Mouse (Mus musculus) midbrain, embryonic 14.5 days (tissue): ENCODE measurements around the gene Lrsam1. TPM values are rescaled to one million over a fixed set of nuclear protein-coding genes. Genes with fewer than 3 reads are reported as not detected.

Experiments
- ATAC-seq: fragments of 200-750 bp; cut with Nextera tagmentation; 2 replicates; pipeline ENCODE4 v1.8.0; 2017; ENCODE audit warnings: moderate number of reproducible peaks, moderate library complexity; ENCODE audit not compliant: low FRiP score, low TSS enrichment
- DNase-seq: peaks from one replicate; pipeline ENCODE4 v3.0.0-alpha.2; 2015
- H3K27ac ChIP-seq: fragments of 300-500 bp; sonication (generic); replicated peaks from 2 replicates; pipeline ENCODE4 v1.5.1; 2014; ENCODE audit warnings: mild to moderate bottlenecking, low read depth, low read length, moderate library complexity
- H3K27me3 ChIP-seq: fragments of 300-500 bp; sonication (generic); 2 replicates; pipeline ENCODE4 v1.6.1; 2014; ENCODE audit warnings: low read length, control low read depth, mixed read lengths; ENCODE audit not compliant: control insufficient read depth, insufficient read depth
- H3K36me3 ChIP-seq: fragments of 300-500 bp; sonication (generic); 2 replicates; pipeline ENCODE4 v1.6.1; 2014; ENCODE audit warnings: low read length, control low read depth; ENCODE audit not compliant: control insufficient read depth, insufficient read depth
- H3K4me1 ChIP-seq: fragments of 300-500 bp; sonication (generic); 2 replicates; pipeline ENCODE4 v1.6.1; 2014; ENCODE audit warnings: mild to moderate bottlenecking, antibody characterized with exemption, low read length, control low read depth; ENCODE audit not compliant: control insufficient read depth, insufficient read depth
- H3K4me2 ChIP-seq: fragments of 300-500 bp; sonication (generic); 2 replicates; pipeline ENCODE4 v1.6.1; 2014; ENCODE audit warnings: mild to moderate bottlenecking, low read length, moderate library complexity
- H3K4me3 ChIP-seq: fragments of 300-500 bp; sonication (generic); replicated peaks from 2 replicates; pipeline ENCODE4 v1.5.1; 2014; ENCODE audit warnings: low read depth, low read length
- H3K9ac ChIP-seq: fragments of 300-500 bp; sonication (generic); replicated peaks from 2 replicates; pipeline ENCODE4 v1.6.1; 2014; ENCODE audit warnings: mild to moderate bottlenecking, low read length, moderate library complexity
- H3K9me3 ChIP-seq: fragments of 300-500 bp; sonication (generic); 2 replicates; pipeline ENCODE4 v1.6.1; 2016; ENCODE audit warnings: low read length, control low read depth, mixed read lengths; ENCODE audit not compliant: control insufficient read depth
- WGBS: fragments of 180-500 bp; shearing (Covaris S2); extraction: QIAGEN DNeasy Blood & Tissue Kit; methylation state at CpG from one replicate; pipeline ENCODE4 v1.1.7; 2014; 5-methylcytosine and 5-hydroxymethylcytosine counted together
- polyA plus RNA-seq: library from polyadenylated mRNA; unstranded; fragments of >200 nt; fragmentation: Nextera tagmentation; extraction: Ambion mirVana; gene quantifications from 2 replicates; pipeline ENCODE4 v1.2.1, GENCODE M21; 2014

The Lrsam1 gene
- polyA plus RNA-seq, 1 experiment from 2014 or later, result 19.8 TPM

GRCm38 (mm10) chr2:32877761-32878393 is 83.5 kb downstream of the Lrsam1 start:
- Histone ChIP-seq H3K27ac (no peak overlapping the region), H3K4me2 (peak overlapping the region; percentile 93), H3K9me3 (no peaks in the 10 kb centered on the region), H3K4me1 (peaks cover 57% of the 10 kb centered on the region), H3K36me3 (no peaks in the 10 kb centered on the region), H3K4me3 (peak overlapping the region; percentile 82), H3K9ac (peak overlapping the region; percentile 90; the same call in 1 of the 2 replicates), H3K27me3 (no peaks in the 10 kb centered on the region)
- 58% methylated on average over 6 of the region's 6 CpGs for WGBS
- ATAC-seq (no peak), DNase-seq (no peak)

GRCm38 (mm10) chr2:32877303-32877702 is 84.1 kb downstream of the Lrsam1 start:
- 34% methylated on average over 5 of the region's 5 CpGs for WGBS
- DNase-seq (no peak), ATAC-seq (no peak)
- Histone ChIP-seq H3K4me2 (peak overlapping the region; percentile 93), H3K9ac (peak overlapping the region; percentile 90), H3K36me3 (no peaks in the 10 kb centered on the region), H3K4me3 (peak overlapping the region; percentile 82), H3K27me3 (no peaks in the 10 kb centered on the region), H3K27ac (peak overlapping the region; percentile 93; the same call in 1 of the 2 replicates), H3K9me3 (no peaks in the 10 kb centered on the region), H3K4me1 (peaks cover 57% of the 10 kb centered on the region)

GRCm38 (mm10) chr2:32876490-32877302 is 84.7 kb downstream of the Lrsam1 start:
- Histone ChIP-seq H3K4me1 (peaks cover 56% of the 10 kb centered on the region), H3K36me3 (no peaks in the 10 kb centered on the region), H3K9me3 (no peaks in the 10 kb centered on the region), H3K4me2 (peak overlapping the region; percentile 93), H3K9ac (peak overlapping the region; percentile 90), H3K27me3 (no peaks in the 10 kb centered on the region), H3K27ac (peak overlapping the region; percentile 93), H3K4me3 (peak overlapping the region; percentile 82)
- peak; percentile 48 for DNase-seq
- ATAC-seq, result peak; percentile 38
- 4% methylated on average over 20 of the region's 20 CpGs for WGBS

- H3K4me1 ChIP-seq, result peaks cover 47% of the 10 kb centered on the region
- peak; percentile 90 for ATAC-seq
- WGBS, result under 1% methylated on average over 68 of the region's 68 CpGs
Measured at GRCm38 (mm10) chr2:32875675-32876489, 85.5 kb downstream of the Lrsam1 start, which contains the start of gene Fam129b. Gene Fam129b (plus strand): TSS chr2:32876114.

More at GRCm38 (mm10) chr2:32875675-32876489, 85.5 kb downstream of the Lrsam1 start, which contains the start of gene Fam129b:
- Histone ChIP-seq H3K4me2 (peak within 1 kb of the TSS; percentile 93), H3K4me3 (peak within 1 kb of the TSS; percentile 82), H3K9ac (peak within 1 kb of the TSS; percentile 90), H3K36me3 (no peaks in the 10 kb centered on the region), H3K27ac (peak within 1 kb of the TSS; percentile 93), H3K27me3 (no peaks in the 10 kb centered on the region), H3K9me3 (no peaks in the 10 kb centered on the region)
- DNase-seq, result peak; percentile 94

Other genes starting within 250 kb of the Lrsam1 start
- gene Cdk9, start 248.5 kb downstream of the Lrsam1 start, polyA plus RNA-seq, result 61.4 and 76.5 TPM in 2 replicates
- gene Sh2d3c, start 240.6 kb downstream of the Lrsam1 start, polyA plus RNA-seq, result 45.8 and 45.9 TPM in 2 replicates
- 3.2 and 4.6 TPM in 2 replicates for gene 6330409D20Rik, start 220.6 kb downstream of the Lrsam1 start, polyA plus RNA-seq
- gene Tor2a, start 204.4 kb downstream of the Lrsam1 start, polyA plus RNA-seq, result 50.5 and 51.1 TPM in 2 replicates
- gene Ttc16, start 186.0 kb downstream of the Lrsam1 start, polyA plus RNA-seq, result 0.41 and 0.80 TPM in 2 replicates
- 3.5 TPM in 2 replicates for gene Ptrh1, start 185.8 kb downstream of the Lrsam1 start, polyA plus RNA-seq
- gene Cfap157, start 177.2 kb downstream of the Lrsam1 start, polyA plus RNA-seq, result 0.38 and 0.39 TPM in 2 replicates
- 240 and 245 TPM in 2 replicates for gene Stxbp1, start 114.4 kb downstream of the Lrsam1 start, polyA plus RNA-seq
- 13.6 and 19.8 TPM in 2 replicates for gene Fam129b, start 85.5 kb downstream of the Lrsam1 start, polyA plus RNA-seq
- 105 and 110 TPM in 2 replicates for gene Rpl12, start 55 bp downstream of the Lrsam1 start, polyA plus RNA-seq
- 16.0 and 18.2 TPM in 2 replicates for gene Slc2a8, start 20.5 kb upstream of the Lrsam1 start, polyA plus RNA-seq
- 44.4 and 51.1 TPM in 2 replicates for gene Garnl3, start 170.0 kb upstream of the Lrsam1 start, polyA plus RNA-seq